Mouse (Mus musculus): ENCODE results near the gene Gna13. TPM values are rescaled to one million over a fixed set of nuclear protein-coding genes. Genes with fewer than 3 reads are reported as not detected.

The Gna13 gene
- total RNA-seq, 1 experiment from 2014 or later: 64.9 TPM

DNA sequence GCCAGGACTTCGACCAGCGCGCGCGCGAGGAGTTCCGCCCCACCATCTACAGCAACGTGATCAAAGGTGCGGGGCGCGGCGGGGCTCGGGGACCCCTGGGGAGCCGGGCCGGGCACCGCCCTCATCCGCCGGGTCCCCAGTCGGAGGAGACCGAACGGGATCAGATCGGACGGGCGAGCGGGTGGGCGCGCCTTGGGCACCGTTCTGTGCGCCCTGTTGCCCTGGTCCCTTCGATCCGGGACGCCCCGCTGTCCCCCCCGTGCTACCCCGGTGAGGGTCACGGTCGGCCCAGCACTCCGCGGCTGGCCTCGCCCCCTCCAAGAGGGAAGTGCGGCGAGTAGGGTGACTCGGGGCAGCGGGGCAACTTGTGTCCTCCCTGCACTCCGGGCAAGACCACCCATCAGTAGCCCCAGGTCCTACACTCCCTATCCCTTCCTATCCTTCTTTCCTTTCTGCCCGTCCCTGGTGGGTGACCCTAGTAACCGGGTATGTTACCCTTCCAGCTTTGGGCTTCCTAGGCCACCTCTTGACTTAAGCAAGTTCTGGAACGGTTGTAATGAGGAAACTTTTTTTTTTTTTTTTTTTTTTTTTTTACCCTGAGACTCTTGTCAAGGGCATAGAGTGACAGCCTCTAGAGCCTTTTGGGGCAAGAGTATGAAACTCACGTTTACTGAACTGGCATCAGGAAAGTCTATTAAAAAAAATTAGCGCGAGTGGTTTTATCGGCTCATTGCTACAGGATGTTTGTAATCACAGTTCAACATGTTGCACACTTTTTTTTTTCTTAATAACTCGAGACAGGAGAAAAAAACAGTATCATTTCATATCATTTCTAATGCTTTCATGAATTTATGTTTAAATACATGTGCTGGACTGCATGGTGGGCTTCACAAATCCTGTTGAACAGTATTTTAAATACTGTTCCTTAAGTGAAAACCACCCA lies 831 bp downstream of the Gna13 start:
- ATAC-seq (replicated peaks in 1 of 2; ENCODE audit: insufficient read depth in 1 of 2, low FRiP score in 2 of 2, low TSS enrichment in 1 of 2, low read depth in 1 of 2, poor library complexity in 2 of 2, severe bottlenecking in 2 of 2): peak; percentile 13 to 29; a peak in 2 of 4 replicates

DNA sequence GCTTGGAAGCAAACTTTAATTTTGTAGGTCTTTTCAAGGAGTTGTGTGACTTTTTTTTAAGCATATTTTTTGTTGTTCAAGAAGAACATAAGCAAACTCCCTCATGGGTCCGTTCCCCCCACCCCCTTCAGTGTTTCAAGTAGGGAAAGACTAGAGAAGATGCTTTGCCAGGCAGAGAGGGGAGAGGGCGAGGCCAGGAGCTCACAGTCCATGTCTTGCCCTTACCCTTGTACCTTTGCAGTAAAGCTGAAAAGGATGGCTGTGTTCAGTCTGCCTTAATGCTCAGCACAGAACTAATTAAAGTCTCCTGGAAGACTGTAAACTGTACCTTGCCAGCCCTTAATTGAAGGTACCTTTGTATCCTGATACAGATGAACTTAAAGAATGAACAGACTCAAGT lies 1.7 kb downstream of the Gna13 start:
- ATAC-seq (replicated peaks in 1 of 2; ENCODE audit: insufficient read depth in 1 of 2, low FRiP score in 2 of 2, low TSS enrichment in 1 of 2, low read depth in 1 of 2, poor library complexity in 2 of 2, severe bottlenecking in 2 of 2): no peak

DNA sequence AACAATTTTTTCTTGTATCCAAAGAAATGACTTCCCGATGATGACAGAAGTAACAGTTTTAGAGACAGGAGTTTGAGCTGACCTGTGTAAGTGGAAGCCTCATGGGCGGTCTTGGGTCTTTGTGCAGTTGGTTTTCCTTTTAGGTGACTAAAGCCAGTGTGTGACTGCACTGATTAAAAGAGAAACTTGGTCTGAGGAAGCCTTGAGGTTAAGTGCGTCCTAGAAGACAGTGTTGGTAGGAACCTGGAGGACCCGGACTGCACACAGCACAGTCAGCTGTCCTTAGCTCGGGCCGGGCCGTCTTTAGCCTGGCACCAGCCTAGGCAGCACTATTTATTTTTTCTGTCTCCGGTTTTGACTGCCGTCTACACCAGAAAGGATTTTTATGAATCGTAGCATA lies 2.2 kb downstream of the Gna13 start:
- ATAC-seq (replicated peaks in 1 of 2; ENCODE audit: insufficient read depth in 1 of 2, low FRiP score in 2 of 2, low TSS enrichment in 1 of 2, low read depth in 1 of 2, poor library complexity in 2 of 2, severe bottlenecking in 2 of 2): no peak

DNA sequence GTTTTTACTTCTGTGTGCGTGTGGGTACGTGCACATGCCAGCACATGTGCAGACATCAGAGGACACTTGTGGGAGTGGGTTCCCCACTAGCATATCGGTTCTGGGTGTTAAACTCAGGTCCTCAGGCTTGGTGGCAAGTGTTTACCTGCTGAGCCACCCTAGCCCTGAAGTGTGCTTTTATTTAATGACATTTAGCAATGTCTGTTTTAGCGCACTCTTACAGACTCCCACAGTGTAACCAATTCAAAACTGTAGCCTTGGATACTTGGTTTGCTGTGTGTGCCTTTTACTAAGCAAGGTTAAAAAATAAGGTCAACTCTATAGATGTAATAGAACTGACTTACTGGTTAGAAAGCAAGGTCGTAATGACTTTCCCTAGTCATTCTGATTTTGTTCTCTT lies 3.2 kb downstream of the Gna13 start:
- ATAC-seq (replicated peaks in 1 of 2; ENCODE audit: insufficient read depth in 1 of 2, low FRiP score in 2 of 2, low TSS enrichment in 1 of 2, low read depth in 1 of 2, poor library complexity in 2 of 2, severe bottlenecking in 2 of 2): no peak

DNA sequence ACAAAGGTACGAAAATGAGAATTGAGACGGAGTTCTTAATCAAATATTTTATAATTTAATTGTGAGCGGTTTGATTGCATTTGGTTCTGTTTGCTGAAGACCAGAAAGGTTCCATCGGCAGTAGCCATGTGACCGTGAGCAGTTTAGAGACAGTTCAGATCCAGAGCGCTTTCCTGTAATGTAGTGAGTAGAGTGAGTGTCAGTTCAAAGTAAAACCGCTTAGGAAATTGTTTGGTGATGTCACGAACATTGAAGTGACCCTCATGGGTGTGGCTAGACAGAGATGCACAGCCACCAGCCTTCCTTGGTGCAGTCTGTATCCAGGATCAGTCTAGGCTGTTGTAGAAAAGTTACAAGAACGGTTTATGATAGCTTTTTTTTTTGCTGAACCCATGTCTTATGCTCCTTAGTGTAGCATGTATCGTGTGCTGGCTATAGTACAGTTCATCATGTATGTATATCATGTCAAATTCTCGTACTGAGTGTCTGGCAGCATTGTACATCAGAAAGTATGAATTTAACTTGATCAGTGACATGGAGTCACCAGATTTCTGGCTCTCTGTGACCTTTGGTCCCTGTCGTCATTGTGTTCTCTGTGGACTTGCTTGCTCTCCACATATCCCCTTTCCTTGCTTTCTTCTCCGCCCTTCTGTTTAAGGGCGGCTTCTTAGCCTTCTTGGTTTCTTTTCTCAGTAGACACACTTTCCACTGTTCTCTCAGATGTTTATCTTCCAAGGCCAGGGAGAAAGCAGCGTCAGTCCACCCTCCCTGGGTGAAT lies 4.4 kb downstream of the Gna13 start:
- ATAC-seq (replicated peaks in 1 of 2; ENCODE audit: insufficient read depth in 1 of 2, low FRiP score in 2 of 2, low TSS enrichment in 1 of 2, low read depth in 1 of 2, poor library complexity in 2 of 2, severe bottlenecking in 2 of 2): no peak

DNA sequence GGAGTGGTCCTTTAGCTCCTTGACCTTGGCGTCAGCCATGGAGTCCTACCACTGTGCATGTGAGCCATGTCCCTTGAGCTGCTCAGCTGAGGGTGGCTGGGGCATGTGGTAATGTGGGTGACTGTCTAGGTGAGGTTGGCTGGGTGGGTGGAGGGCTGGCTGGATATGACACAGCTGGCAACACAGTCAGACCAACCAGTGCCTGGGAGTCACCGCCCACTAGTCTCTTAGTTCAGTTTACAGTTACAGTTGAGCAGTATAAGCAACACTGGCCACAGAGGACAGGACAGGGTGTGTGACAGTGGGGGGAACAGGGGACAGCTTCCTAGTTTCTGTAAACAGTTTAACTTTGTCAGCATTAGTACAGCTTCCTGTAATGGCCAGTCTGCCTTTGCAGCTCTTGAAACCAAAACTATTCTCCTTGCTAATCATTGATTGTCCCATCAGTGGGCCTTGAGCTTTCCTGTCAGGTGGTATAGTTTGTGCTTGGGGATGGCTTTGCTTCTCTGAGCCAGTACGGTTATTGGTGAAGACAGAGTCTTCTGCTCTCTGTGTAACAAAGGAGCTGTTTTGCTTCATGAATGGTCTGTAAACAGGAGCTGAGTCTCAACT lies 6.5 kb downstream of the Gna13 start:
- peak; percentile 44 to 60 for ATAC-seq (replicated peaks in 1 of 2; ENCODE audit: insufficient read depth in 1 of 2, low FRiP score in 2 of 2, low TSS enrichment in 1 of 2, low read depth in 1 of 2, poor library complexity in 2 of 2, severe bottlenecking in 2 of 2)

DNA sequence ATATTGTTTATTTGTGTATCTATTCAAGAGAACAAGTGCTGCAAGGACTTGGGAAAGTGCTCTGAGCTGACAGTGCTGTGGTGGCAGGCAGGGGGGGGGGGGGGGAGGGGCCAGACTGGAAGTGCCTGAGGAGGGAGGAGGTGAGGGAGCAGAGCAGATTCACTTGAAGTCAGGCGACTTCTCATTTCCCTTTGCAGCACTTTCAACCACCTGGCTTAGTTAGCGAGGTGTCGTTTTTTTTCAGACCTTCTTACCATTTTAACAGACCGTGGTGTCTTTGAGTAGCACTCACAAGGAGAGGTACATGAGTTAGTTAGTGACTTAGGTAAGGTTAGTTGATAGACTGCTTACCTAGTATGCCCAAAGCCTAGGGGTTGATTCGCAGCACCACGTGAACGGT lies 12.8 kb downstream of the Gna13 start:
- peak; percentile 50 to 53; a peak in 2 of 4 replicates for ATAC-seq (replicated peaks in 1 of 2; ENCODE audit: insufficient read depth in 1 of 2, low FRiP score in 2 of 2, low TSS enrichment in 1 of 2, low read depth in 1 of 2, poor library complexity in 2 of 2, severe bottlenecking in 2 of 2)

DNA sequence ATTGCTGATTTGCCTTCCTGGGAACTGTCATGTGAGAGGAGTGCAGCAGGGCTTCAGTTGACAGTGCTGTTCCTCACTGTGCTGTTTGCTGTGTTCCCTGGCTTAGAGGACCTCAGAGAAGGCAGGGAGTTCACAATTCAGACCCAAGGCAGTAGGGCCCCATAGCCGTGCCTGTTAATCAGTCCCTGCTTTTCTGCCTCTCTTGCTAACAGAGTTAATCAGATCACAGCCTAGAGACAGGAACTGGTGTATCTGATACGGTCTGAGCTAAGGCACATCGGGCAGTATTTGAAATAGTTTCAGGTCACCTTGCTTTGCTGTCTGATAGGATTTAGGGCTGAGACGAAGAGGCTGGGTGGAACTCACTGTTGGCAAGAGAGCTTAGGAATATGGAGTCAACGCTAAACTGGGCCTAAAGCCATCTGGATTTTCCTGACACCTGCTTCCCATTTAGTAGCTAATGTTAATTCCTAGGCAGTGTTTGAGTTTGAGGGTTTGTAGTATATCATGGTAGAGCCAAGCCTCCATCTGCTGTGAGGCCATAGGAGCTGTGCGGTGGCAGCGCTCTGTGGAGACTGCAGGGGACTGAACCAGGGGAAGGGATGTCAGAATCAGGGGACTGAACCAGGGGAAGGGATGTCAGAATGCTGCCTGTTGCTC lies 14.0 kb downstream of the Gna13 start:
- ATAC-seq (replicated peaks in 1 of 2; ENCODE audit: insufficient read depth in 1 of 2, low FRiP score in 2 of 2, low TSS enrichment in 1 of 2, low read depth in 1 of 2, poor library complexity in 2 of 2, severe bottlenecking in 2 of 2): no peak

DNA sequence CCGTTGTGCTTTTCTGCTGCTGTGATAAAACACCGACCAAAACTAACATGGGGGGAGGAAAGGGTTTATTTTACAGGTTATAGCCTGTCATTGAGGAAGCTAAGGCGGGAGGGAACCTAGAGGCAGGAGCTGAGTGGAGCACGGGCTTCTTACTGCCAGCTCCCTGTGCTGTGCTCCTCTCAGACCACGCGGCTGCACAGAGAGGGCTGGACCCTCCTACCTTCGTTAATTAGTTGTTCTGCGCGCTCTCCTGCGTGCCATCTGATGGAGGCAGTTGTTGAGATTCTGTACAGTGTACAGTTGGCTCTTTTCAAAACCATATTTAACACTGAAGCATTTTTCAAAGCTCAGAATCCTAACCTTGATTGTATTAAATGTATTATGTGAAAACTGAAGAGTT lies 14.8 kb downstream of the Gna13 start:
- no peak for ATAC-seq (replicated peaks in 1 of 2; ENCODE audit: insufficient read depth in 1 of 2, low FRiP score in 2 of 2, low TSS enrichment in 1 of 2, low read depth in 1 of 2, poor library complexity in 2 of 2, severe bottlenecking in 2 of 2)

DNA sequence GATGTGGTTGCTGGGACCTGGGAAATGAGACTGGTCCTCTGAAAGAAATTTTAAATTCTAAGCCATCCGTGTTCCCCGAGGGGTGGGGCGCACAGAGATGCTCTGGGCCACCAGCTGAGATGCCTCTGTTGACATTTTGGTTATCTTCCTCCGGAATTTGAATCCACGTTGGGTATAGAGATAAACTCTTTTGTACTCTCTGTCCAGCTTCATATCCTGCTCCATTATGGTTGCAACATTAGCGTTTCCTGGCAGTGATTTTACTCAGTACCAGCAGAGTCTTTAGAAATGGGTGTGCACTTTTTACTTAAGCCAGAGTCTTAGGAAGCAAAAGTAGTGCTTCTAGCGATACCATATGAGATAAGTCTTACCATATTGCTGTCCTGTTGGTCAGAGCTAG lies 15.4 kb downstream of the Gna13 start:
- no peak for ATAC-seq (replicated peaks in 1 of 2; ENCODE audit: insufficient read depth in 1 of 2, low FRiP score in 2 of 2, low TSS enrichment in 1 of 2, low read depth in 1 of 2, poor library complexity in 2 of 2, severe bottlenecking in 2 of 2)

DNA sequence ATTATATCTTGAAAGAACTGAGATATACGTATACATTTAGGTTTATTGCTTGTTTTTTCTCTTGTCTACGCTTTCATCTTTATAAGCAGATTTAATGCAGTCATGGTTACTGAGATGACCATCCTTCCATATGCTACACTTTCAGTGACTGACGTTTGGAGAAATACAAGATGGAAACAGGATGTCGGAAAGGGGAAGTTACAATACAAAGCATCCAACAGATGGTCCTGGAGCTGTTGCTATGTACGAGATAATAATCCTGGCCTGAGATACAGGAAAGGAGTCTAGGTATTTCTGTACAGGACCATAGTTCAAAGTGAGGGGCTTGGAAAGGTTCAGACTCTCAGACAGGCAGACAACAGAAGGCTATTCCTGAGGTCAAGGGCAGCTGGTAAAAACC lies 18.0 kb downstream of the Gna13 start:
- ATAC-seq (replicated peaks in 1 of 2; ENCODE audit: insufficient read depth in 1 of 2, low FRiP score in 2 of 2, low TSS enrichment in 1 of 2, low read depth in 1 of 2, poor library complexity in 2 of 2, severe bottlenecking in 2 of 2): peak; percentile 74 to 83

DNA sequence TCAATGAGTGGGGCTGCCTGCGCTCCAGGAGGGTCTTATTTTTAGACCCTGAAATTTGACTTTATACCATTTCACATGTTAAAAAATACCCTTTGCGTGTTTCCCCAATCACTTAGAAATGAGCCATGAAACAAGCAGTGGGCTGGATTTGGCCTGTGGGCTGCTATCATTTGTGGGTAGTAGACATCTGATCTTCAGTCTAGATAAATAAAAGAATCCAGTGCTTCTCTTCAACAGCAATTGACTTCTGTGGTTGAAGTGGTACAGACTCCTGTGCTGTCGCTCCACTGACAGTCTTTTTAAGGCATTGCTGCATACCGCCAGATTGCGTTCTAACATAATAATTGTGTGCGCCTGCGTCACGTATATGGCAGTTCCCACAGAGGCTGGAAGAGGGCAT lies 22.7 kb downstream of the Gna13 start:
- no peak for ATAC-seq (replicated peaks in 1 of 2; ENCODE audit: insufficient read depth in 1 of 2, low FRiP score in 2 of 2, low TSS enrichment in 1 of 2, low read depth in 1 of 2, poor library complexity in 2 of 2, severe bottlenecking in 2 of 2)

DNA sequence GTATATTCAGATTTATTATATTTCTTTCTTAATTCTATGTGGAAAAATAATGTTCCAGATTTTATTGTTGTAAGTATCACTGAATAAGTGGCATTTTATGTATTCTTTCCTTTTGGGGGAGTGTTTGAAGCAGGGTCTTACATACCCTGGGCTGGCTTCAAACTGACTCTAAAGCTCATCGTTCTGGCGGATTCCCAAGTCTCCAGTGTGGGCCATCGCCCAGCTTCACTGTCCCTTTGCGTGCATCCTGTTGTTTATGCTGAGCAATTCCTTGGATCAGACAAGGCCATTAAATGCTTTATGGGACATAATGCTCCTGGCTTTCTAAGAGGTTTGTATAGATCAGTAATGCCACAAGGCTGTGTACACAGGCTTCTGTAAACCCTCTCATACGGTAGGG lies 26.4 kb downstream of the Gna13 start:
- ATAC-seq (replicated peaks in 1 of 2; ENCODE audit: insufficient read depth in 1 of 2, low FRiP score in 2 of 2, low TSS enrichment in 1 of 2, low read depth in 1 of 2, poor library complexity in 2 of 2, severe bottlenecking in 2 of 2): no peak

DNA sequence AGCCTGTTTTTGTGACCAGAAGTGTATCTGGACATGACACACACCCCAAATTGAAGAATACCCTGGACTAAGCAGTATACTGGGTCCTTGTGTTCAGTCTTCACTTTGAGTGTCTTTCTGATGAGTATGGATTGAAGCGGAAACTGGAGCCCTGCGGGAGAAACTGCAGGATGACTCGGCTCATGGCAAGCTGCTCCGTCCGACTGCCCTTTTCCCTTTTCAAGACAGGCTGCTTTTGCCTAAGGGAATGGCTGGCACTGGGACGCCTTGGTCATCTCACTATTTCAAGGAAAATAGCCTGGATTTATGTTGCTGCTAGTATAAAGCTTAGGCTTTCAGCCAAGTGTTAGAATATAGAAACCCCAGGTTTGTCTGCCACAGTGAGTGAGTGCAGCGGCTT lies 28.6 kb downstream of the Gna13 start:
- no peak for ATAC-seq (replicated peaks in 1 of 2; ENCODE audit: insufficient read depth in 1 of 2, low FRiP score in 2 of 2, low TSS enrichment in 1 of 2, low read depth in 1 of 2, poor library complexity in 2 of 2, severe bottlenecking in 2 of 2)

DNA sequence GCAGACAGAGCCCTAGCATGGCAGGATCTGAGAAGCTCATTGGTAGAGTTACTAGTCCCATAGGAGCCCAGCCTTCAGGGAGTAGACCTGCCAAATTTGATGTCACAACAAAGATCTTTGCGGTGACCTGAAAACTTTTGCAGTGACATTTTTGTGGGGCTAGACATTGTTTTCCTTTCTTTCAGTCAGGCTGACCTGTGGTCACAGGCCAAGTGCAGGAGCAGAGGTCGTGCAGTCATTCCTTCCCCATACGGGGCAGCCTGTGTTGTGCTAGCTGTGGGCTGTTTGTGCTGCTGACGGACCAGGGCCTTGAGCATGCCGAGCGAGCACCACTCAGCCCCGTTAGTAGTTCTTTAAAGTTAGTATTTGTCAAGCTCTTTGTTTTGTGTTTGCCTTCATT lies 29.1 kb downstream of the Gna13 start:
- no peak for ATAC-seq (replicated peaks in 1 of 2; ENCODE audit: insufficient read depth in 1 of 2, low FRiP score in 2 of 2, low TSS enrichment in 1 of 2, low read depth in 1 of 2, poor library complexity in 2 of 2, severe bottlenecking in 2 of 2)

DNA sequence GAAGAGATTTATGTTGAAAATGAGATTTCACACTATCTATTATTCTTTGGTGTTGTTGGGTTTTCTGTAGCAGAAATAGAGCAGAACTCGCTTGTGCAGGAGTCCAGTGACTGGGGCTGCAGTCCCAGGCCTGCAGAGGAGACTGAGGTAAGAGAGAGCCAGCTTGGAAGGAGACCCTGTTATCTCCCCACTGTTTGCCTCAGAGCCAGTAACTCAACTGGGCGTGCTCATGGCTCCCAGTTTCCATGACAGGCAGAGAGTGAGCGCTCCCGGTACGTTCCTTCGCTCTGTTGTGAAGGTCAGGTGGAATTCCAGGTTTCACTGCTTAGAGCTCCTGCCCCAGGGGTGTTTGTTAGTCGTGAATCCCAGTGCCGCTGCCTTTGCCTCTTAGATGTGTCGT lies 30.0 kb downstream of the Gna13 start:
- ATAC-seq (replicated peaks in 1 of 2; ENCODE audit: insufficient read depth in 1 of 2, low FRiP score in 2 of 2, low TSS enrichment in 1 of 2, low read depth in 1 of 2, poor library complexity in 2 of 2, severe bottlenecking in 2 of 2): no peak

DNA sequence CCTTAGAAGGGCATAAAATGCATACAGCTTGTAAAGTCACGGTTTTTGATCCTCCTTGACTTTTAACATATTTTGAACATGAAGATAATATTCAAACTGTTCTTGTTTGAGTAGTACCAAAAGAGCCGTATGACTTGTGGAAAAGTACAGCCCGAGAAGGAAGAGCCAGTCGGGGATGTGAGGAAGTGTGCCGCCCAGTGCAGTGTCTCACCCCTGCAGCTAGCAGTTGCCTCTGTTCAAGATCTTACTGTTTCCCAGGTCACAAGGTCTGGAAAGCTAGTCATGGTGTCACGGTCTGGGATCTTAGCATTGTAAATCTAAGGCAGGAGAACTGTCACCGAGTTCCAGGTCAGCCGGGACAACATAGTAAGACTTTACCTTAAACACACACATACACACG lies 32.1 kb downstream of the Gna13 start:
- no peak for ATAC-seq (replicated peaks in 1 of 2; ENCODE audit: insufficient read depth in 1 of 2, low FRiP score in 2 of 2, low TSS enrichment in 1 of 2, low read depth in 1 of 2, poor library complexity in 2 of 2, severe bottlenecking in 2 of 2)

DNA sequence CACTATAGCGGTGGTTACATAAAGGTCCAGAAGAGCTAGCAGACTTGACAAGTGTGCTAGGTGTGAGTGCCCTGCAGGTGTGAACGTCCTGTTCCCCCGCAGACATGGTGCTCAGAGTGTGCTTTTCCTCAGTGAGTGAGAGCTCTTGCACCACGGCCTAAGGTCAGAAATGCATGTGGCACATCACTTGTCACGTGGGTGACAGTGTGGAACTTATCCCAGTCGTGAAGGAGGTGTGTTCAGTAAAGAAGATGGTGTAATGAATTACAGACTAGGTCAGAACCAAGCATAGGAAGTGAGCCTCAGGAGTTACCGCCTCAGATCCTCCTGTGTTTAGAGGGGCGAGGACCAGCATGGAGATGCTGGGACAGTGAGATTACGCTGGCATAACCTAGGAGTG lies 32.7 kb downstream of the Gna13 start:
- no peak for ATAC-seq (replicated peaks in 1 of 2; ENCODE audit: insufficient read depth in 1 of 2, low FRiP score in 2 of 2, low TSS enrichment in 1 of 2, low read depth in 1 of 2, poor library complexity in 2 of 2, severe bottlenecking in 2 of 2)

All from hematopoietic stem cell, adult 5-6 weeks (primary cell).